Comparison of ENCODE assay signal across 8 mouse cellular contexts in genomic region chr12:113075063-113075454, GRCm38 (mm10). TPM values are rescaled to one million over a fixed set of nuclear protein-coding genes. Genes with fewer than 3 reads are reported as not detected.
DNase-seq lines count a peak whose midpoint lies in the region; ATAC-seq and TF ChIP-seq lines count a peak whose summit lies in the region.

No protein-coding gene starts in this region.

- TF ChIP-seq EP300 in liver, postnatal 0 days (IDR thresholded peaks at IDR 0.05; ENCODE audit: low read depth): no peak

- 4% methylated on average over 10 of the region's 10 CpGs for WGBS in forebrain, embryonic 13.5 days
- 5% methylated on average over 10 of the region's 10 CpGs for WGBS in large intestine, adult 2 months
- 4% methylated on average over 10 of the region's 10 CpGs for WGBS in liver, postnatal 0 days (ENCODE audit: insufficient replicate concordance)
- WGBS in neural tube, embryonic 14.5 days: 6% methylated on average over 10 of the region's 10 CpGs

- peaks cover 33% of the 10 kb centered on the region for H3K4me1 ChIP-seq in E14TG2a.4 (replicated peaks; ENCODE audit: low read depth, low read length)
- peaks cover 17% of the 10 kb centered on the region for H3K4me1 ChIP-seq in forebrain, embryonic 13.5 days
- peaks cover 30% of the 10 kb centered on the region for H3K4me1 ChIP-seq in liver, postnatal 0 days (ENCODE audit: insufficient read depth)
- H3K4me1 ChIP-seq in neural tube, embryonic 14.5 days (ENCODE audit: control insufficient read depth, insufficient read depth, low read length): peaks cover 18% of the 10 kb centered on the region

- peak overlapping the region; percentile 79 for H3K9ac ChIP-seq in forebrain, embryonic 13.5 days
- H3K9ac ChIP-seq in liver, postnatal 0 days (replicated peaks): peak overlapping the region; percentile 75
- peak overlapping the region; percentile 69 for H3K9ac ChIP-seq in neural tube, embryonic 14.5 days (replicated peaks; ENCODE audit: low read depth, low read length)

- peak overlapping the region; percentile 95 for H3K4me2 ChIP-seq in forebrain, embryonic 13.5 days
- peak overlapping the region; percentile 99 for H3K4me2 ChIP-seq in liver, postnatal 0 days (ENCODE audit: low read depth, low read length)
- H3K4me2 ChIP-seq in neural tube, embryonic 14.5 days (ENCODE audit: low read depth, low read length): peak overlapping the region; percentile 77

- intact Hi-C loops in heart, postnatal 10 days (cut with DNase I): loop anchor here (2.0 to 10.0 kb wide), 3 partner anchors 70 to 200 kb away; no protein-coding TSS in a partner anchor

- peak; percentile 80 for DNase-seq in c-Kit-positive CD71-positive TER-119-positive erythroid progenitor cells, embryonic 14.5 days (ENCODE audit: low spot score)
- DNase-seq in heart, postnatal 10 days: peak; percentile 90 to 93
- peak; percentile 60 for DNase-seq in large intestine, adult 2 months (ENCODE audit: low read depth, low spot score)
- peak; percentile 90 for DNase-seq in liver, postnatal 0 days
- peak; percentile 92 for DNase-seq in testis, postnatal 10 days (ENCODE audit: low spot score)

- peak; percentile 85 for TF ChIP-seq CTCF in E14TG2a.4 (conservative IDR thresholded peaks at IDR 0.05; ENCODE audit: low read length)
- peak; percentile 99 for TF ChIP-seq CTCF in liver, postnatal 0 days (IDR thresholded peaks at IDR 0.05; ENCODE audit: low read depth)

- no peaks in the 10 kb centered on the region for H3K27me3 ChIP-seq in E14TG2a.4 (ENCODE audit: insufficient read depth, low read length)
- H3K27me3 ChIP-seq in forebrain, embryonic 13.5 days: no peaks in the 10 kb centered on the region
- no peaks in the 10 kb centered on the region for H3K27me3 ChIP-seq in liver, postnatal 0 days (ENCODE audit: insufficient read depth, low read length)
- H3K27me3 ChIP-seq in neural tube, embryonic 14.5 days (ENCODE audit: control insufficient read depth, insufficient read depth, low read length): no peaks in the 10 kb centered on the region

- H3K4me3 ChIP-seq in E14TG2a.4 (replicated peaks; ENCODE audit: low read length): peak overlapping the region; percentile 80
- H3K4me3 ChIP-seq in forebrain, embryonic 13.5 days: peak overlapping the region; percentile 50
- peak overlapping the region; percentile 58 for H3K4me3 ChIP-seq in liver, postnatal 0 days (ENCODE audit: low read depth, low read length)
- H3K4me3 ChIP-seq in neural tube, embryonic 14.5 days (ENCODE audit: low read depth, low read length): peak overlapping the region; percentile 37

- H3K36me3 ChIP-seq in E14TG2a.4 (ENCODE audit: insufficient read depth, low read length): peaks cover 22% of the 10 kb centered on the region
- H3K36me3 ChIP-seq in forebrain, embryonic 13.5 days (ENCODE audit: poor library complexity, severe bottlenecking): peaks cover 22% of the 10 kb centered on the region
- H3K36me3 ChIP-seq in liver, postnatal 0 days (replicated peaks; ENCODE audit: insufficient read depth, low read length): peaks cover 11% of the 10 kb centered on the region
- peaks cover 6% of the 10 kb centered on the region for H3K36me3 ChIP-seq in neural tube, embryonic 14.5 days (ENCODE audit: control insufficient read depth, insufficient read depth, low read length)

- no peaks in the 10 kb centered on the region for H3K9me3 ChIP-seq in E14TG2a.4 (ENCODE audit: low read length)
- H3K9me3 ChIP-seq in forebrain, embryonic 13.5 days (replicated peaks): no peaks in the 10 kb centered on the region
- H3K9me3 ChIP-seq in liver, postnatal 0 days (ENCODE audit: low read length): no peaks in the 10 kb centered on the region
- H3K9me3 ChIP-seq in neural tube, embryonic 14.5 days (ENCODE audit: control insufficient read depth, low read length): no peaks in the 10 kb centered on the region

- H3K27ac ChIP-seq in forebrain, embryonic 13.5 days: peak overlapping the region; percentile 93
- peak overlapping the region; percentile 80 for H3K27ac ChIP-seq in liver, postnatal 0 days (ENCODE audit: low read depth)
- peak overlapping the region; percentile 95 for H3K27ac ChIP-seq in neural tube, embryonic 14.5 days (ENCODE audit: low read depth, low read length)

- ATAC-seq in forebrain, embryonic 13.5 days: peak; percentile 79
- ATAC-seq in liver, postnatal 0 days: peak; percentile 83
- ATAC-seq in neural tube, embryonic 14.5 days (ENCODE audit: low read depth): peak; percentile 83

RNA-seq across cellular contexts. Expression of gene Tex22, which starts 0.8 kb away (rescaled TPM):
- polyA plus RNA-seq in forebrain, embryonic 13.5 days (2015; fragmentation: Nextera tagmentation; extraction: Ambion mirVana): not detected in 2 replicates
- under 1 TPM in 1 of 2 experiments, not detected in 1; 0.41 TPM for total RNA-seq in heart, postnatal 10 days (2021)
- 0.14 and 0.29 TPM in 2 replicates for polyA plus RNA-seq in large intestine, adult 2 months (2012; rRNA removed)
- not detected in 2 replicates for polyA plus RNA-seq in liver, postnatal 0 days (2015; fragmentation: Nextera tagmentation; extraction: Ambion mirVana)
- 0.21 and 0.36 TPM in 2 replicates for polyA plus RNA-seq in neural tube, embryonic 14.5 days (2014; fragmentation: Nextera tagmentation; extraction: Ambion mirVana)

RNA-seq across cellular contexts. Expression of gene Mta1, which starts 23.0 kb away (rescaled TPM):
- polyA plus RNA-seq in forebrain, embryonic 13.5 days (2015; fragmentation: Nextera tagmentation; extraction: Ambion mirVana): 19.5 and 20.2 TPM in 2 replicates
- total RNA-seq in heart, postnatal 10 days (2021): 10 to 100 TPM; 50.1 TPM
- 26.5 and 35.5 TPM in 2 replicates for polyA plus RNA-seq in large intestine, adult 2 months (2012; rRNA removed)
- 3.6 and 3.9 TPM in 2 replicates for polyA plus RNA-seq in liver, postnatal 0 days (2015; fragmentation: Nextera tagmentation; extraction: Ambion mirVana)
- polyA plus RNA-seq in neural tube, embryonic 14.5 days (2014; fragmentation: Nextera tagmentation; extraction: Ambion mirVana): 19.2 and 19.6 TPM in 2 replicates

Comparison
In these comparisons a context has a peak if more than half of its experiments do, and no peak if none do; other contexts are left out.
1. Peak in every context shown above with its lines: DNase-seq, ATAC-seq, H3K4me3 ChIP-seq and H3K27ac ChIP-seq.